Mouse (Mus musculus): ENCODE measurements at regions not wholly inside any gene's neighbourhood (a gene's known extent, or its start where the extent isn't known, plus 50 kb on each side); places are given as distances from the start of the nearest gene placed in this dataset.
"Not testable (repeated sequence)": the region's sequence is repeated elsewhere in the genome, so short reads cannot be mapped to it uniquely, and the experiment has no call there.

- peak; percentile 37 for DNase-seq
These were observed 153.8 kb downstream of the Cd109 start for GRCm38 (mm10) chr9:78769168-78769567.

DNA sequence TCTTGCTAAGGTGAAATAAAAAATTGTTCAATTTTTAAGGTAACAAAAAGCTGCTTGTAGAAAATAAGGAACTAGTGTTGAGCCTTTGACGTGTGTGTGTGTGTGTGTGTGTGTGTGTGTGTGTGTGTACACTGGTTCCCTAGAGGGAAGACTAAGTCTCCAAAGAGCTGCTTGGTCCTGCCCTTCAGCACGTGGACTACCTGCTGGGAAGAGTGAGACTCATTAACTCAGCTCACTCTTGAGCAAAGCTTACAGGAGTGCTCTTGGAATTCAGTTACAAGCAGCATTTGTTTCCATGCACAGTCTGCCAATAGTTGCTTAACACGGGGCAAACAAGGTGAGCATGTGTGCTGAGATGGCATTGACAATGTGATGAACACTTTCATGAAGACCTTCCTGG lies 158.6 kb downstream of the Cd109 start:
- DNase-seq: no peak

DNA sequence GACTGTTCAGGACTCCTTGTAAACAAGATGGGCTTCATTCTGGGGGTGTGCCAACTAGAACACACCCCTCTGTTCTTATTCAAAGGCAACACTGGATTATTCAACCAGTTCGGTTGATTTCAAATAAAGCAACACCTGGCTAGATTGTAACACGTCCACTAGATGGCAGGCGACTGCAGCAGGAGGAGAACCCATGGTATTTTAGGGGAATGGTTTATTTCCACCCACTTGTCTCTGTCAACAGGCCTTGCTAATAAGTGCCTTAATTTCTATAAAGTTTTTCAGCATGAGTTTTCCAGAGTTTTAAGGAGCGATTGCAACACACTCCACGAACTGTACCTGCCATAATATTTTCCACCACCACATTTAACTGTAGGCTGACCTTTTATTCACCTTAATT lies 160.1 kb downstream of the Cd109 start:
- DNase-seq: peak; percentile 62

DNA sequence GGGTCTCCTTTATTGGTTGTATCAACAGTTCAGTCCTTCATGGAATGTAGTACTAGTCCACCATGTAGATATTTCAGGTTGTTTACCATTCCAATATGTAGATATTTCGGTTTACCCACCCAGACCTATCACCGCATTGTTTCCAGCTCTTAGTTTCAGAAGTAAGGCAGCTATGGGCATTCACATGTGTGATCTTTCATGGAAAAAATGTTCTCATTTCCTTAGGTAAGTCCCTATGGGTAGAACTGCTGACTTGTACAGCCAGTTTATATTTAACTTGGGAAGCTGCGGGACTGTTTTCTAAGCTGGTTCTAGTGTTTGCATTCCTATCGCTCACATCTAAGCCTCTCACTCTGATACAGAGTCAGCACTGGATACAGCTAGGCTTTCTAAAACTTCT lies 165.2 kb downstream of the Cd109 start:
- no peak for DNase-seq

DNA sequence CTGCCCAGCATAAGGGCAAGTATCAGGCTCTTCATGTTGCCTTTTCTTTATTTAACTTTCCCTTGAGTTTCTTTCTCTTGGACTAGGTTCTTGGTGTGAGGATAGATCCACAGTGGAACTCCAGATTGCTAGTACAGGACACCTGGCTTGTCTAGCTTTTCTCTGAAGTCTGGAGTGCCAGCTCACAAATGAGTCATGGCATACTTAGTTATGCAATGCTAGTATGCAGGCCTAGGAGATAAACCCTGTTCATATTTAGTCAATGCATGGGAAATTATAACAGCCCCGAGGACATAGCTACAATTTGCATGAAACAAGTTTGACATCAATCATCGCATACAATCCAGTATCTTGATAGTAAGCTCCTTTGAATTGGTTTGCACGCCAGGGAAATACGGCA lies 167.0 kb downstream of the Cd109 start:
- DNase-seq: no peak

DNA sequence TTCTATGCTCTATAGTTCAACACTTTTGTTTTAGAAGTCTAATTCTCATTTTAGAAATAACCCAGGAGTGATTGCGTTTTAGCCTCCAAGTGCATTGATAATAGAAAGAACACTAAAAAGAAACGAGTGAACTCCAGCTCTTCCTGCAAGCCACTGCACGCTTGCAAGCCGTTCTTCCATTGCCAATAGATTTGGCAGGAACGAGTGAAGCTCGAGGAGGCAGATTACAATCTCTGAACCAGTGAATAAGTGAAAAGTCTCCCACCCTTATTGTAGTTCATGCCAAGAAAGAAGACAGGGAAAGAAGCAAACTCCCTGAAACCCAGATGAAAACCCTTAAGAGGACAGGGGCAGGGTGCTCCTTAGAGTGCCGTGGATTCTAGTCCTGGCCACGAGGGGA lies 167.5 kb downstream of the Cd109 start:
- DNase-seq: no peak

DNA sequence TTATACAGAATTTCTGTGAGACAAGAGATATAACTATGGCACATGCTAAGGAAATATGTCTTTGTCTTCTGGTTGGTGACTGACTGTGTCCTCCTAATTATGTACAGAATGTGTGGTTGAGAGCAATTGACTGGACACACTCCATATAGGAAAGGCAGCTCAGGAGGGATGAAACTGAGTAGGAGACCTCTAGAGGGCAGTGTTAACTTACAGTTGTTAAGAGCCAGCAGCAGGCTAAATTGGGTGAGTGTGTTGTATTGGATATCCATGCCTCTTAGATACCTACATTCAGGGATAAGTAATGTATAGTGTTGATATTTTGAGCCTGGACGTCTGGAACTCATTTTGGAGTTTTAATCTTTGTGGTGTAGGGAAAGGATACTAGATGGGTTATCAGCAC lies 172.5 kb downstream of the Cd109 start:
- peak; percentile 28 for DNase-seq

- DNase-seq: no peak
These were observed 174.4 kb downstream of the Cd109 start for GRCm38 (mm10) chr9:78789703-78790102.

- DNase-seq: no peak
These were observed 174.8 kb downstream of the Cd109 start for GRCm38 (mm10) chr9:78790155-78790554.

GRCm38 (mm10) chr9:78795801-78796200 lies 180.5 kb downstream of the Cd109 start:
- DNase-seq: no peak

DNA sequence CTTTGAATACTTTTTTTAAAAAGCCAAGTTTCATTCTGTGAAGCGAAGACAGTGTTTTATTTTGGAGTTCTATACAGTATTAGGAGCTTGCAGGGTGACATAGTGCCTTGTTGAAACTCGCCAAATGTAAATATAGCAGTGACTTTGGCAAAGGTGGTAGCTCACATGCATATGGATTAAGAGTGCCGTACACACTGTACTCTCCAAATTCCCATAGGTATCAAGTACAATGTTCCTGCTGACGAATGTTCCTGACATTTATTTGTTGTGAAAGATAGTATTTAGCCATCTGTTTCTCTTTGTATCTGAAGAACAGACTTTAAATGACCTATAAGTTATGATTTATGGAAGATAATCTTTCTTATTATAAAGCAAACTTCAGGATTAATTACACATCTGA lies 201.9 kb downstream of the Cd109 start:
- no peak for DNase-seq

GRCm38 (mm10) chr9:78821554-78822212 lies 206.3 kb downstream of the Cd109 start:
- peak; percentile 16 for DNase-seq

GRCm38 (mm10) chr9:78844969-78845683 lies 229.8 kb downstream of the Cd109 start:
- DNase-seq: peak; percentile 37

DNA sequence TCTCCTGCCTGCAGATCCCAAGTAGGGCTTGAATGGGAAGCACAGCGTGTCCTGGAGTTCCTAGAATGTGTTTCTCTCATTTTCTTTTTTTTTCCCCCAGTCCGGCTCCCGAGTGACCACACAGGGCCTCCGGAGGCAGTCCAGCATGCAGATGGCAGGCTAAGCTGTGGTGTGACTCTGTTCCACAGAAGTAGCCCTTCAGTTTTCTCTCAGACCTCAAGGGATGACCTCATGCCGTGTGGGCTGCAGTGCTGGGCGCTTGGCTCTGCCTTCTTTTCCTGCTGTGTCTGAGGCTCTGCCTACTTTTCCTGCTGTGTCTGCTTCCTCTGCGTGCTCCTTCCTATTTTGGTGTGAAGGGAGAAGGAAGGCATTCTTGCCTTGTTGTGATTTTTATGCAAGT lies 230.8 kb downstream of the Cd109 start:
- DNase-seq: peak; percentile 19

GRCm38 (mm10) chr9:78847890-78848563 lies 232.7 kb downstream of the Cd109 start:
- DNase-seq: peak; percentile 20

DNA sequence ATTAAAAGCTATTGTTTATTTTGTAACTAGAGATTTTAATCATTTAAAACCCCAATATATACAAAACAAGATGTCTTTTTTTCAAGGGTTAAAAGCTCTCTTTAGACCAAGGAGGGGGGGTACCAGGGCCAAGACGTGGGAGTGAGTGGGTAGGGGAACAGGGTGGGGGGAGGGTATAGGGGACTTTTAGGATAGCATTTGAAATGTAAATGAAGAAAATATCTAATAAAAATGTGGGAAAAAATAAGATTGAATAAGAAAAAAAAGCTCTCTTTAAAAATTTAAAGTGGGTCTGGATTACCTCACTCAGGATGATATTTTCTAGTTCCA lies 233.2 kb downstream of the Cd109 start:
- DNase-seq: not testable (repeated sequence)

- DNase-seq: no peak
These were observed 241.6 kb downstream of the Cd109 start for GRCm38 (mm10) chr9:78856981-78857380.

- DNase-seq: no peak
These were observed 244.6 kb downstream of the Cd109 start for GRCm38 (mm10) chr9:78859956-78860355.

- DNase-seq: peak; percentile 17
These were observed 257.2 kb downstream of the Cd109 start for GRCm38 (mm10) chr9:78872561-78872960.

DNA sequence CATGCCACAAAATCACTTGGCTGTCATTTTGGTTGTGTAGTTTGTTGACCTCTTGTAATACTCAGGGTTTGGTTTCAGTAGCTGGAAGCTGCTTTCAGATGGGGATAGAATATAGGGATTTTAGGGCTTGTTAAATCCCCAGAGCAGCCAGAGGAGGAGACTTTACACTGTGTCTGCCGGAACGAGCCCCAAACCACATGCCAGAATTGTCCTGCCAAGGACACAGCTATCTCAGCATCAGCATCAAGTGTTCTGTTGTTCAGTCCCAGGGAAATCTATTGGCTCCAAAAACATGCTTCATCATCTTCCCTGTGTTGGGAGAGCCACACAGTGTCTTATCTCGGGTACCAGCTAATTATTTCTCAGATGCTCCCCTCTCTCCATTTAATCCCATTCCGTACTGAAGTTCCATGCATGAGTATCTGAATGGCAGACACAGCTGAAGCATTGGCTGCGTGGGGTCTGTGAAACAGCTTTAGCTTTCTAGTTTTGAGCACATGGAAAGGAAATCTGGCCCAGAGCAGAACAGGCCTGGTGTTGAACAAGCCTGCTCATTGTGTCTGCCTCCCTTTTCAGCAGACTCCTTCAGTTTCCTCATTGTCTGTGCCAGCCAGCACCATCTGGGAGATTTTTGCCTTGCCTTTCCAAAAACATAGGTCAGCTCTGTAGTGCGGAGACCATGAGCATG lies 264.8 kb downstream of the Cd109 start:
- peak; percentile 5 for DNase-seq

- no peak for DNase-seq
These were observed 265.4 kb downstream of the Cd109 start for GRCm38 (mm10) chr9:78880643-78881306.

GRCm38 (mm10) chr9:78881307-78881790 lies 266.0 kb downstream of the Cd109 start:
- no peak for DNase-seq

DNA sequence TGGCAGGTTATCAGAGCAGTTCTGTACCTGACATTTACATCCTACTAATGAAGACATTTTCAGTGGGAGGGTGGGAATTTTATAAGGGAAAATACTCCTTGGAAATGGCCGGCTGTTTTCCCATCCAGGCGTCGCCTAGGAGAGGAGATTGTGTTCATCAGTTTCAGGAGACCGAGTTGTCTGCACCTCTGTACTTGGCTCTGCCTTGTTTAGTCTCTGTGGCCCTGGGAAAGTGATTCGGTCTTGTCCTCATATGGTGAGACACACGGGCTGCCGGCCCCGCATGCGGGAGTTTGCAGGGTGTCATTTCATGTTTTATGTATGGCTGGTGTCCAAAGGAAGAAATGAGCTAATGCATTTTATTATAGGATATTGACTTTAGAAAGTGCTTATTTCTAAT lies 287.9 kb downstream of the Cd109 start:
- no peak for DNase-seq

Measured in heart, postnatal 4 days (tissue).